Mouse (Mus musculus) lung, postnatal 0 days (tissue): Measurements from ENCODE around the gene Gpc5.

Experiments
- CTCF ChIP-seq: IDR thresholded peaks from 2 replicates; pipeline ENCODE4 v1.5.1; 2016; ENCODE audit warnings: antibody characterized with exemption, mild to moderate bottlenecking
- EP300 ChIP-seq: IDR thresholded peaks from 2 replicates; pipeline ENCODE4 v1.6.1; 2016; ENCODE audit warnings: antibody characterized with exemption, mild to moderate bottlenecking, control low read depth

DNA sequence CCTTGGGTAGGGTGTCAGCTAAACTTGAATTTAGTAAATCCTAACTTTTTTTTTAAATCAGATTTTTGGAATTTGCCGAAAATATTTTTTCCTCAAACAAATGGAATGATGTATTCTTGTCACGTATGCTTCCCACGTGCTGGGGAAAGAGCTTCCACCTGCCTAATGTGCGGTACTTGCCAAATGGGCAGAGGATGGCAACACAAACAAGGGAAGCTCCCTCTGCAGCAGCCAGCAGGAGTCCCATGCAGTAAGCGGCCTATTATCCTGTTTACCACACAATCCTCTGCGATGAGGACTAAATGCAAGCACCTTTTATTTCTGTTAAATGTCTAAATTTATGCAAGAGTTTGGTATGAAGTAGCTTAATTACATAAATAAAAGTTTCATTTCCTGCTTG, 178.4 kb downstream of the Gpc5 start:
- TF ChIP-seq CTCF (no peak), EP300 (no peak)
